Mouse (Mus musculus) brown adipose tissue, adult 24 weeks (tissue): ENCODE measurements at regions not wholly inside any gene's neighbourhood (a gene's known extent, or its start where the extent isn't known, plus 50 kb on each side); places are given as distances from the start of the nearest gene placed in this dataset.

Experiments
- H3K27ac ChIP-seq: fragments of 200-500 bp; replicated peaks from 2 replicates; pipeline ENCODE4 v1.5.1; 2012; ENCODE audit warnings: low read depth, mild to moderate bottlenecking, low read length
- H3K4me1 ChIP-seq: fragments of 200-500 bp; 2 replicates; pipeline ENCODE4 v1.6.1; 2012; ENCODE audit warnings: low read length, mixed read lengths; ENCODE audit not compliant: control insufficient read depth, insufficient read depth, insufficient read length
- H3K4me3 ChIP-seq: fragments of 200-500 bp; 2 replicates; pipeline ENCODE4 v1.5.1; 2012; ENCODE audit warnings: low read depth, mild to moderate bottlenecking, low read length, moderate library complexity; ENCODE audit not compliant: insufficient read depth

GRCm38 (mm10) chr3:101167026-101167425, 56.9 kb upstream of the Ptgfrn start:
- Histone ChIP-seq H3K27ac (no peak overlapping the region), H3K4me1 (no peaks in the 10 kb centered on the region), H3K4me3 (no peak overlapping the region)

GRCm38 (mm10) chr3:101166580-101166979, 56.5 kb upstream of the Ptgfrn start:
- Histone ChIP-seq H3K27ac (no peak overlapping the region), H3K4me3 (no peak overlapping the region), H3K4me1 (no peaks in the 10 kb centered on the region)

GRCm38 (mm10) chr3:101165261-101165660, 55.2 kb upstream of the Ptgfrn start:
- no peaks in the 10 kb centered on the region for H3K4me1 ChIP-seq
- H3K4me3 ChIP-seq: no peak overlapping the region
- no peak overlapping the region for H3K27ac ChIP-seq

- no peak overlapping the region for H3K4me3 ChIP-seq
- no peak overlapping the region for H3K27ac ChIP-seq
- H3K4me1 ChIP-seq: no peaks in the 10 kb centered on the region
These were observed 54.7 kb upstream of the Ptgfrn start for GRCm38 (mm10) chr3:101164771-101165170.

- Histone ChIP-seq H3K27ac (no peak overlapping the region), H3K4me3 (no peak overlapping the region), H3K4me1 (no peaks in the 10 kb centered on the region)
These were observed 53.9 kb upstream of the Ptgfrn start for GRCm38 (mm10) chr3:101163991-101164434.

GRCm38 (mm10) chr3:101163160-101163990, 53.3 kb upstream of the Ptgfrn start:
- no peak overlapping the region for H3K4me3 ChIP-seq
- no peak overlapping the region for H3K27ac ChIP-seq
- no peaks in the 10 kb centered on the region for H3K4me1 ChIP-seq

GRCm38 (mm10) chr3:101162536-101163159, 52.6 kb upstream of the Ptgfrn start:
- Histone ChIP-seq H3K27ac (no peak overlapping the region), H3K4me3 (no peak overlapping the region), H3K4me1 (no peaks in the 10 kb centered on the region)

GRCm38 (mm10) chr3:101161941-101162531, 52.0 kb upstream of the Ptgfrn start:
- H3K4me1 ChIP-seq: no peaks in the 10 kb centered on the region
- H3K4me3 ChIP-seq: peak overlapping the region; percentile 29
- H3K27ac ChIP-seq: peak overlapping the region; percentile 52; the same call in 1 of the 2 replicates

GRCm38 (mm10) chr3:101161421-101161940, 51.4 kb upstream of the Ptgfrn start:
- Histone ChIP-seq H3K4me1 (no peaks in the 10 kb centered on the region), H3K4me3 (no peak overlapping the region), H3K27ac (no peak overlapping the region)
